Comparison of ENCODE assay signal across 8 mouse cellular contexts in the genomic region with DNA sequence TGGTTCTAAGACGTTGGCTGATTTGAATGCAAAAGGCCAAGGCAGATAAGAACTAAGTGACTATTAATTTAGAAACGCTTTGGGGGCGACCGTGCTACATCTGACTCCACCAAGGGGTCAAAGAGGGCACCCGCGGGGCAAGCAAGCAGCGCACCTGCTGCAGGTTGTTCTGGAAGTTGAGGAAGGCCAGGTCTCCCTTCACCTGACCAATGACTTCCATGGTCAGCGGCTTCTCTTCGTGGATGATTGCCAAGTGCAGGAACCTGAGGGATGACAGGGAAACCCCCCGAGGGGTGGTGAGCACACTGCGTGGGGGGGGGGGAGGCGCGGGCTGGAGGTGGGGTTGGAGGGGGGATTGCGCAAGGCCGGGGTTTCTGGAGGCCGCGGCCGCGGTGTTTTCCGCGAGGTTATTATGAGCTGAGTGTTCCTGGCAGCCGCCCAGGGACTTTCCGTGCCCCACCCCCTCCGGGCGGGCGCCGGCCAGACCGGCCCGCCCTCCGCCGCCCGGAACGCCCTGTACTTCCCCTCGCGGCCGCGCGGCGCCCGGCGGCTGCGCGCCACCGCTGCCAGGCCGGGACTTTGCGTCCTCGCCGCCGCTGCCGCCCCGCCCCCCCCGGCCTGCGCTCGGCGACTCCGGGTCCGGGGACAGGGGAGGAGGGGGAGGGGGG. TPM values are rescaled to one million over a fixed set of nuclear protein-coding genes. Genes with fewer than 3 reads are reported as not detected.
DNase-seq lines count a peak whose midpoint lies in the region; ATAC-seq lines count a peak whose summit lies in the region.

No protein-coding gene starts in this region.

- H3K27ac ChIP-seq in hindbrain, embryonic 12.5 days: peak overlapping the region; percentile 98

- peak; percentile 87 for ATAC-seq in hindbrain, embryonic 12.5 days (ENCODE audit: low FRiP score)

- H3K36me3 ChIP-seq in hindbrain, embryonic 12.5 days: peaks cover 25% of the 10 kb centered on the region

- peak; percentile 99 for DNase-seq in NIH3T3 (ENCODE audit: low read depth)
- DNase-seq in cerebellum, postnatal 10 days: peak; percentile 96 to 97
- DNase-seq in frontal cortex, postnatal 10 days (ENCODE audit: low spot score in 2 of 2): peak; percentile 82 to 87
- peak; percentile 75 to 89 for DNase-seq in layer of hippocampus, postnatal 25 days (ENCODE audit: extremely low spot score in 1 of 2, low spot score in 1 of 2)
- peak; percentile 99 for DNase-seq in lung, postnatal 14 days
- peak; percentile 99 for DNase-seq in ovary, postnatal 36 days (ENCODE audit: low spot score)
- peak; percentile 90 for DNase-seq in thymus, postnatal 25 days

- H3K4me1 ChIP-seq in hindbrain, embryonic 12.5 days: peaks cover 21% of the 10 kb centered on the region

- WGBS in hindbrain, embryonic 12.5 days: under 1% methylated on average over 46 of the region's 57 CpGs

- H3K9me3 ChIP-seq in hindbrain, embryonic 12.5 days (replicated peaks): no peaks in the 10 kb centered on the region

- H3K4me2 ChIP-seq in hindbrain, embryonic 12.5 days (replicated peaks): peak overlapping the region; percentile 88

- no peaks in the 10 kb centered on the region for H3K27me3 ChIP-seq in hindbrain, embryonic 12.5 days

- peak overlapping the region; percentile 86 for H3K4me3 ChIP-seq in hindbrain, embryonic 12.5 days

- peak overlapping the region; percentile 96 for H3K9ac ChIP-seq in hindbrain, embryonic 12.5 days

RNA-seq across cellular contexts. Expression of a gene that starts 0.8 kb away (rescaled TPM):
- 42.8 and 49.1 TPM in 2 replicates for polyA plus RNA-seq in hindbrain, embryonic 12.5 days (2016; fragmentation: Nextera tagmentation; extraction: Ambion mirVana)
- total RNA-seq in layer of hippocampus, postnatal 25 days (2021): 10 to 100 TPM; 26.8 to 44.1 TPM

Comparison
In these comparisons a context has a peak if more than half of its experiments do, and no peak if none do; other contexts are left out.
1. Peak in every context shown above with its lines: DNase-seq, ATAC-seq, H3K4me3 ChIP-seq and H3K27ac ChIP-seq.